Mouse (Mus musculus): ENCODE results near the gene Sept11. TPM values are rescaled to one million over a fixed set of nuclear protein-coding genes. Genes with fewer than 3 reads are reported as not detected.

Gene Sept11
- polyA plus RNA-seq, 1 experiment, result 55.8 TPM

- WGBS, result 73% methylated on average over 4 of the region's 4 CpGs
- no peak overlapping the region for H3K4me3 ChIP-seq (replicated peaks; ENCODE audit: control insufficient read depth, low read depth, low read length)
- no peak for TF ChIP-seq POLR2A (IDR thresholded peaks at IDR 0.05; ENCODE audit: borderline replicate concordance, control insufficient read depth, low read depth, low read length)
- TF ChIP-seq CTCF (IDR thresholded peaks at IDR 0.05; ENCODE audit: control insufficient read depth, insufficient read depth, low read length), result no peak
- H3K27ac ChIP-seq (ENCODE audit: control insufficient read depth, insufficient read depth, low read depth, low read length, poor library complexity), result no peak overlapping the region
- H3K4me1 ChIP-seq (ENCODE audit: control insufficient read depth, insufficient read depth, low read length), result peaks cover 1% of the 10 kb centered on the region; the same call in 1 of the 2 replicates
Measured at GRCm38 (mm10) chr5:93126930-93127562, 33.8 kb downstream of the Sept11 start.

- Histone ChIP-seq H3K4me1 (ENCODE audit: control insufficient read depth, insufficient read depth, low read length) (peaks cover 2% of the 10 kb centered on the region; the same call in 1 of the 2 replicates), H3K27ac (ENCODE audit: control insufficient read depth, insufficient read depth, low read depth, low read length, poor library complexity) (peak overlapping the region; percentile 19; the same call in 1 of the 2 replicates), H3K4me3 (replicated peaks; ENCODE audit: control insufficient read depth, low read depth, low read length) (no peak overlapping the region)
- 1% methylated on average over 3 of the region's 3 CpGs for WGBS
- TF ChIP-seq POLR2A (IDR thresholded peaks at IDR 0.05; ENCODE audit: borderline replicate concordance, control insufficient read depth, low read depth, low read length) (no peak), CTCF (IDR thresholded peaks at IDR 0.05; ENCODE audit: control insufficient read depth, insufficient read depth, low read length) (no peak)
Measured at GRCm38 (mm10) chr5:93127722-93128121, 34.5 kb downstream of the Sept11 start.

GRCm38 (mm10) chr5:93128765-93129164 is 35.5 kb downstream of the Sept11 start:
- no peak for TF ChIP-seq POLR2A (IDR thresholded peaks at IDR 0.05; ENCODE audit: borderline replicate concordance, control insufficient read depth, low read depth, low read length)
- TF ChIP-seq CTCF (IDR thresholded peaks at IDR 0.05; ENCODE audit: control insufficient read depth, insufficient read depth, low read length), result no peak
- H3K4me1 ChIP-seq (ENCODE audit: control insufficient read depth, insufficient read depth, low read length), result peaks cover 2% of the 10 kb centered on the region; the same call in 1 of the 2 replicates
- no peak overlapping the region for H3K27ac ChIP-seq (ENCODE audit: control insufficient read depth, insufficient read depth, low read depth, low read length, poor library complexity)
- 82% methylated on average over 3 of the region's 3 CpGs for WGBS
- no peak overlapping the region for H3K4me3 ChIP-seq (replicated peaks; ENCODE audit: control insufficient read depth, low read depth, low read length)

GRCm38 (mm10) chr5:93129953-93130352 is 36.7 kb downstream of the Sept11 start:
- 66% methylated on average over 4 of the region's 4 CpGs for WGBS
- Histone ChIP-seq H3K4me3 (replicated peaks; ENCODE audit: control insufficient read depth, low read depth, low read length) (no peak overlapping the region), H3K4me1 (ENCODE audit: control insufficient read depth, insufficient read depth, low read length) (peaks cover 2% of the 10 kb centered on the region; the same call in 1 of the 2 replicates), H3K27ac (ENCODE audit: control insufficient read depth, insufficient read depth, low read depth, low read length, poor library complexity) (no peak overlapping the region)
- TF ChIP-seq CTCF (IDR thresholded peaks at IDR 0.05; ENCODE audit: control insufficient read depth, insufficient read depth, low read length) (no peak), POLR2A (IDR thresholded peaks at IDR 0.05; ENCODE audit: borderline replicate concordance, control insufficient read depth, low read depth, low read length) (no peak)

GRCm38 (mm10) chr5:93131401-93131800 is 38.2 kb downstream of the Sept11 start:
- WGBS, result 80% methylated on average over 4 of the region's 4 CpGs
- no peak overlapping the region for H3K27ac ChIP-seq (ENCODE audit: control insufficient read depth, insufficient read depth, low read depth, low read length, poor library complexity)
- no peak overlapping the region for H3K4me3 ChIP-seq (replicated peaks; ENCODE audit: control insufficient read depth, low read depth, low read length)
- TF ChIP-seq CTCF (IDR thresholded peaks at IDR 0.05; ENCODE audit: control insufficient read depth, insufficient read depth, low read length) (no peak), POLR2A (IDR thresholded peaks at IDR 0.05; ENCODE audit: borderline replicate concordance, control insufficient read depth, low read depth, low read length) (no peak)
- H3K4me1 ChIP-seq (ENCODE audit: control insufficient read depth, insufficient read depth, low read length), result peaks cover 7% of the 10 kb centered on the region

- Histone ChIP-seq H3K27ac (ENCODE audit: control insufficient read depth, insufficient read depth, low read depth, low read length, poor library complexity) (peak overlapping the region; percentile 3; the same call in 1 of the 2 replicates), H3K4me3 (replicated peaks; ENCODE audit: control insufficient read depth, low read depth, low read length) (no peak overlapping the region), H3K4me1 (ENCODE audit: control insufficient read depth, insufficient read depth, low read length) (peaks cover 7% of the 10 kb centered on the region)
- TF ChIP-seq CTCF (IDR thresholded peaks at IDR 0.05; ENCODE audit: control insufficient read depth, insufficient read depth, low read length) (no peak), POLR2A (IDR thresholded peaks at IDR 0.05; ENCODE audit: borderline replicate concordance, control insufficient read depth, low read depth, low read length) (no peak)
- 12% methylated on average over 10 of the region's 10 CpGs for WGBS
Measured at GRCm38 (mm10) chr5:93133445-93134244, 40.4 kb downstream of the Sept11 start.

DNA sequence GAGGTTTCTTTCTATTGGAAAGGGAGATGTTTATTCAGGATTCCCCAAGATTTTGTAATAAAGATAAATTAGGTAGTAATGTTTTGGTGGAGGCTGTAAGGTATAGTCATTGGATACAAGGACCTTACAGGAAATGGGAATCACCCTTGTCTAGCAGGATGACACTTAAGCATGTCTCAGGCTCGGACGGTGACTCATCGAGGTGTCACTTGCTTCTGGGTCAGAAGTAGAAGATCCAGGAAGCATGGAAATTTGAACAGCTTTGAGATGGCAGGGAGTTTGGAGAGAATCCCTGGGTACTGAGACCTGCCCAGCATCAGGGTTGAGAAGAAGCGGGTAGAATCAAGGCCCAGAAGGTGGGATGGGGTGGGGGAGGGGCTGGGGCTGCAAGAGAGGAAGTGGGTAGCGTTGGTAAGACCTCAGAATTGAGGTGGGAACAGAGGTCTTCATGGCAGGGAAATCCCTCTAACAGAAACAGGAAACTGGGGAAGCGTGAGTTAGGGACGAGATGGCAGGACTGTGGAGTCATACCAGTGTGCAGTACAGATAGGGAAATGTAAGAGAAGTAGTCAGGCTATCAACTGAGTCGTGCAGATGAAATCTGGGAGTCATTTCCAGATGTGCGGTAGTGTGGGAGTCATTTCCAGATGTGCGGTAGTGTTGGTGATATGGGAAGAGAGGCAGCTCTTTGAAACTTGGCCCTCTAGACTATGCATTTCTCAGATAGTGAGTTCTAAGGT is 42.3 kb downstream of the Sept11 start:
- 12% methylated on average over 10 of the region's 10 CpGs for WGBS
- Histone ChIP-seq H3K4me1 (ENCODE audit: control insufficient read depth, insufficient read depth, low read length) (peaks cover 7% of the 10 kb centered on the region), H3K4me3 (replicated peaks; ENCODE audit: control insufficient read depth, low read depth, low read length) (no peak overlapping the region), H3K27ac (ENCODE audit: control insufficient read depth, insufficient read depth, low read depth, low read length, poor library complexity) (no peak overlapping the region; the same call in 1 of the 2 replicates)
- no peak for TF ChIP-seq POLR2A (IDR thresholded peaks at IDR 0.05; ENCODE audit: borderline replicate concordance, control insufficient read depth, low read depth, low read length)
- no peak for TF ChIP-seq CTCF (IDR thresholded peaks at IDR 0.05; ENCODE audit: control insufficient read depth, insufficient read depth, low read length)
